Mouse (Mus musculus) liver, embryonic 16.5 days (tissue): Measurements from ENCODE around the gene Pcgf3. TPM values are rescaled to one million over a fixed set of nuclear protein-coding genes. Genes with fewer than 3 reads are reported as not detected.

Experiments
- polyA plus RNA-seq: library from polyadenylated mRNA; unstranded; fragments of >200 nt; fragmentation: Nextera tagmentation; extraction: Ambion mirVana; gene quantifications from 2 replicates; pipeline ENCODE4 v1.2.1, GENCODE M21; 2015

Gene Pcgf3
- polyA plus RNA-seq, 1 experiment from 2014 or later = 5.9 TPM

Other genes starting within 250 kb of the Pcgf3 start
- gene Dr1, start 192.3 kb upstream of the Pcgf3 start, polyA plus RNA-seq = 23.0 and 26.9 TPM in 2 replicates
- 2.8 and 3.6 TPM in 2 replicates for gene Pigg, start 148.6 kb upstream of the Pcgf3 start, polyA plus RNA-seq
- 0.08 TPM in 1 of 2 replicates, not detected in the other for gene Gm42517, start 93.3 kb upstream of the Pcgf3 start, polyA plus RNA-seq
- 0.16 TPM in 1 of 2 replicates, not detected in the other for gene Pde6b, start 72.8 kb upstream of the Pcgf3 start, polyA plus RNA-seq
- 197 and 235 TPM in 2 replicates for gene Atp5k, start 26.8 kb upstream of the Pcgf3 start, polyA plus RNA-seq
- 0.21 and 0.35 TPM in 2 replicates for gene Mfsd7a, start 12.3 kb upstream of the Pcgf3 start, polyA plus RNA-seq
- 0.04 TPM in 1 of 2 replicates, not detected in the other for gene Cplx1, start 88.8 kb downstream of the Pcgf3 start, polyA plus RNA-seq
- 27.2 and 27.5 TPM in 2 replicates for gene Gak, start 168.5 kb downstream of the Pcgf3 start, polyA plus RNA-seq
- gene Tmem175, start 168.5 kb downstream of the Pcgf3 start, polyA plus RNA-seq = 10.0 and 10.8 TPM in 2 replicates
- 5.0 and 5.8 TPM in 2 replicates for gene Idua, start 199.1 kb downstream of the Pcgf3 start, polyA plus RNA-seq
- gene Dgkq, start 208.4 kb downstream of the Pcgf3 start, polyA plus RNA-seq = 3.1 and 3.4 TPM in 2 replicates
- gene Slc26a1, start 214.3 kb downstream of the Pcgf3 start, polyA plus RNA-seq = 20.7 and 23.7 TPM in 2 replicates
- gene Fgfrl1, start 231.2 kb downstream of the Pcgf3 start, polyA plus RNA-seq = 2.3 and 2.9 TPM in 2 replicates